Mouse (Mus musculus): ENCODE measurements around the gene Nrf1. TPM values are rescaled to one million over a fixed set of nuclear protein-coding genes. Genes with fewer than 3 reads are reported as not detected.
A peak's percentile ranks its signal among the peaks of the same experiment; 100 is the strongest.

The Nrf1 gene
- polyA plus RNA-seq, 2 experiments = 31.2 to 33.1 TPM

DNA sequence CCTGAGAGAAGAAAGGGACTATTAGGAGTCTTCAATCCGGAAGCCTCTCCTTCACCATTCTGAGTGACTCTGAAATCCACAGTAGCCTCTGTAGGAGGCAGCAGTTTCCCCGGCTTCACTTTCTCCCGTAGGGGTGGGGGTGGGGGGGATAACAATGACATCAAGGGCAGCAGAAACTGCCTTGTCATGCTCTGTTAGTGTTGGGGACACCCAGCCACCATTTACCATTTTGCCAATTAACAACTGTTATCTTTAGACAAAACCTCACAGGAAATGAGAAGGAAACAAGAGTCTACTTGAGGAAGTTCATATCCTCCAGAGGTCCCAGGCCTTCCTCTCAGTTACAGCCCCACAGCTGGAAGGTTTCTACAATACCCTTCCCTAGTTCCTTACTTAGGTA, 87.8 kb downstream of the Nrf1 start:
- H3K27ac ChIP-seq = peak overlapping the region; percentile 8; the same call in 1 of the 2 replicates
- peak; percentile 46; the same call in 1 of the 2 replicates for ATAC-seq (ENCODE audit: insufficient read depth)

GRCm38 (mm10) chr6:30137227-30137626, 89.4 kb downstream of the Nrf1 start:
- peaks cover 23% of the 10 kb centered on the region for H3K36me3 ChIP-seq (replicated peaks; ENCODE audit: control insufficient read depth, insufficient read depth, low read depth)

More for the DNA sequence above, 87.8 kb downstream of the Nrf1 start:
- Histone ChIP-seq H3K9me3 (ENCODE audit: control insufficient read depth, low read length) (no peaks in the 10 kb centered on the region), H3K27me3 (ENCODE audit: control insufficient read depth, insufficient read depth, low read length) (no peaks in the 10 kb centered on the region), H3K4me1 (replicated peaks; ENCODE audit: control insufficient read depth in 2 of 2, insufficient read depth in 2 of 2, low read length in 1 of 2) (peaks cover 4 to 10% of the 10 kb centered on the region in 2 experiments), H3K4me2 (ENCODE audit: low read depth) (no peak overlapping the region), H3K36me3 (replicated peaks; ENCODE audit: control insufficient read depth, insufficient read depth, low read depth) (peaks cover 20% of the 10 kb centered on the region), H3K4me3 (ENCODE audit: insufficient read depth in 1 of 2, low read depth in 2 of 2, low read length in 2 of 2) (no peak overlapping the region), H3K9ac (replicated peaks) (no peak overlapping the region)
- TF ChIP-seq EP300 (IDR thresholded peaks at IDR 0.05; ENCODE audit: low read depth) (no peak), CTCF (IDR thresholded peaks at IDR 0.05; ENCODE audit: low read depth) (no peak)
- WGBS (ENCODE audit: insufficient replicate concordance) = 23% methylated on average over 3 of the region's 3 CpGs
- peak in 1 of 3 experiments; percentile 20 for DNase-seq (ENCODE audit: low read depth in 3 of 3, low spot score in 3 of 3)

GRCm38 (mm10) chr6:30139329-30140045, 91.7 kb downstream of the Nrf1 start:
- H3K27ac ChIP-seq = no peak overlapping the region
- no peak overlapping the region for H3K9ac ChIP-seq (replicated peaks)
- TF ChIP-seq EP300 (IDR thresholded peaks at IDR 0.05; ENCODE audit: low read depth) (no peak), CTCF (IDR thresholded peaks at IDR 0.05; ENCODE audit: low read depth) (no peak)
- no peak overlapping the region for H3K4me2 ChIP-seq (ENCODE audit: low read depth)
- H3K4me1 ChIP-seq (replicated peaks; ENCODE audit: control insufficient read depth in 2 of 2, insufficient read depth in 2 of 2, low read length in 1 of 2) = peaks cover 4 to 10% of the 10 kb centered on the region in 2 experiments
- WGBS (ENCODE audit: insufficient replicate concordance) = 62% methylated on average over 7 of the region's 7 CpGs
- H3K36me3 ChIP-seq (replicated peaks; ENCODE audit: control insufficient read depth, insufficient read depth, low read depth) = peaks cover 30% of the 10 kb centered on the region
- H3K9me3 ChIP-seq (ENCODE audit: control insufficient read depth, low read length) = no peaks in the 10 kb centered on the region
- DNase-seq (ENCODE audit: low read depth in 3 of 3, low spot score in 3 of 3) (no peak), ATAC-seq (ENCODE audit: insufficient read depth) (no peak)
- no peaks in the 10 kb centered on the region for H3K27me3 ChIP-seq (ENCODE audit: control insufficient read depth, insufficient read depth, low read length)
- H3K4me3 ChIP-seq (ENCODE audit: insufficient read depth in 1 of 2, low read depth in 2 of 2, low read length in 2 of 2) = no peak overlapping the region

More at GRCm38 (mm10) chr6:30137227-30137626, 89.4 kb downstream of the Nrf1 start:
- H3K27ac ChIP-seq = no peak overlapping the region
- TF ChIP-seq CTCF (IDR thresholded peaks at IDR 0.05; ENCODE audit: low read depth) (no peak), EP300 (IDR thresholded peaks at IDR 0.05; ENCODE audit: low read depth) (no peak)
- H3K9ac ChIP-seq (replicated peaks) = no peak overlapping the region
- H3K4me2 ChIP-seq (ENCODE audit: low read depth) = no peak overlapping the region
- no peak for DNase-seq (ENCODE audit: low read depth in 3 of 3, low spot score in 3 of 3)
- no peaks in the 10 kb centered on the region for H3K27me3 ChIP-seq (ENCODE audit: control insufficient read depth, insufficient read depth, low read length)
- no peak for ATAC-seq (ENCODE audit: insufficient read depth)
- H3K4me1 ChIP-seq (replicated peaks; ENCODE audit: control insufficient read depth in 2 of 2, insufficient read depth in 2 of 2, low read length in 1 of 2) = peaks cover 4 to 9% of the 10 kb centered on the region in 2 experiments
- no peak overlapping the region for H3K4me3 ChIP-seq (ENCODE audit: insufficient read depth in 1 of 2, low read depth in 2 of 2, low read length in 2 of 2)
- 79% methylated on average over 2 of the region's 2 CpGs for WGBS (ENCODE audit: insufficient replicate concordance)
- no peaks in the 10 kb centered on the region for H3K9me3 ChIP-seq (ENCODE audit: control insufficient read depth, low read length)

DNA sequence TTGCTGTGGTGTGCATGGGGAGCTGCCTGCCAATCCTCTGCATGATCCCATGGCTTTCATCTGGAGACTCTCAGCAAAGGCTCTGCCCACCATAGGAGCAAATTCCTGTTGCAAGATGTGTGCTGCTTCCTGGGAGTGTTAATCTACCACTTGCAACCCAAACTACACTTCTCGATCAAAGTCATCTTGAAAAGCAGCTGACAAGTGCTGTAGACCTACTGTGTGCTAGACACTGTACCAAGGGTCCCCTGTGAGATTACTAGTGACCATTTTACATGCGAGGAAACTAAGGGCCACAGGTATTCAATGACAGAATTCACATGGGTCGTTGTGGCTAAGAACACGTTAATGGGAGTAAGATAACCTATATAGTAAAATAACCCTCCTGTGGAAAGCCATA, 95.5 kb downstream of the Nrf1 start:
- Histone ChIP-seq H3K9ac (replicated peaks) (no peak overlapping the region), H3K4me1 (replicated peaks; ENCODE audit: control insufficient read depth in 2 of 2, insufficient read depth in 2 of 2, low read length in 1 of 2) (peaks cover 22 to 28% of the 10 kb centered on the region in 2 experiments), H3K27me3 (ENCODE audit: control insufficient read depth, insufficient read depth, low read length) (no peaks in the 10 kb centered on the region), H3K4me2 (ENCODE audit: low read depth) (no peak overlapping the region), H3K4me3 (ENCODE audit: insufficient read depth in 1 of 2, low read depth in 2 of 2, low read length in 2 of 2) (no peak overlapping the region), H3K9me3 (ENCODE audit: control insufficient read depth, low read length) (no peaks in the 10 kb centered on the region), H3K36me3 (replicated peaks; ENCODE audit: control insufficient read depth, insufficient read depth, low read depth) (peaks cover 27% of the 10 kb centered on the region), H3K27ac (peak overlapping the region; percentile 35; the same call in 1 of the 2 replicates)
- DNase-seq (ENCODE audit: low read depth in 3 of 3, low spot score in 3 of 3) (no peak), ATAC-seq (ENCODE audit: insufficient read depth) (no peak)
- 83% methylated on average over 4 of the region's 4 CpGs for WGBS (ENCODE audit: insufficient replicate concordance)
- no peak for TF ChIP-seq EP300 (IDR thresholded peaks at IDR 0.05; ENCODE audit: low read depth)
- TF ChIP-seq CTCF (IDR thresholded peaks at IDR 0.05; ENCODE audit: low read depth) = no peak

DNA sequence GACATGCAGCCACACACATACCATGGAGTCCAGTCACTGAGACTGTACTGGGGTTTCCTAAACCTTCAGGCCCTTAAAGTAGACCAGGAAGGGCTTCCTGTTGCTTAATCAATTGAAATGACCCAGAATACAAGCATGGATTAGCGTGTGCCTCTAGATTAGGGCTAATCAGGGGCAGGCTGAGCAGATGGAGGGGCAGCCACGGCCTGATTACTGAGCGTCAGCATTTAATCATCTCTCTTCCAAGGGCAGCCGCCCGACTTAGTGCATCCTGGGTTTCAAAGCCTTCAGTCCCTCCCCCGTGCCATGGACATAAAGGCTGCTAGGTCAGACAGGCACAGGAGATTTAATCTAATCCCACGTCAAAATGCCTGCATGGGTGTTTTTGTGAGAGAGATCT, 99.3 kb downstream of the Nrf1 start:
- Histone ChIP-seq H3K9me3 (ENCODE audit: control insufficient read depth, low read length) (no peaks in the 10 kb centered on the region), H3K9ac (replicated peaks) (peak overlapping the region; percentile 46), H3K4me2 (ENCODE audit: low read depth) (peak overlapping the region; percentile 66), H3K27ac (peak overlapping the region; percentile 97), H3K4me1 (replicated peaks; ENCODE audit: control insufficient read depth in 2 of 2, insufficient read depth in 2 of 2, low read length in 1 of 2) (peaks cover 32 to 38% of the 10 kb centered on the region in 2 experiments), H3K4me3 (ENCODE audit: insufficient read depth in 1 of 2, low read depth in 2 of 2, low read length in 2 of 2) (peak overlapping the region; percentile 17 to 19), H3K27me3 (ENCODE audit: control insufficient read depth, insufficient read depth, low read length) (no peaks in the 10 kb centered on the region), H3K36me3 (replicated peaks; ENCODE audit: control insufficient read depth, insufficient read depth, low read depth) (peaks cover 21% of the 10 kb centered on the region)
- TF ChIP-seq EP300 (IDR thresholded peaks at IDR 0.05; ENCODE audit: low read depth) (peak; percentile 99), CTCF (IDR thresholded peaks at IDR 0.05; ENCODE audit: low read depth) (no peak)
- DNase-seq (ENCODE audit: low read depth in 3 of 3, low spot score in 3 of 3) = peak; percentile 86 to 90 (median 89)
- peak; percentile 94 for ATAC-seq (ENCODE audit: insufficient read depth)
- 6% methylated on average over 7 of the region's 7 CpGs for WGBS (ENCODE audit: insufficient replicate concordance)

Data from liver, embryonic 14.5 days (tissue).